Mouse (Mus musculus) lung, adult 2 months (tissue): ENCODE data around the gene Gpatch4.

ENCODE experiments used
- CTCF ChIP-seq: fragments of 200-500 bp; IDR thresholded peaks from 2 replicates; pipeline ENCODE4 v1.5.1; 2011; ENCODE audit warnings: mild to moderate bottlenecking, low read length, control low read depth; ENCODE audit not compliant: insufficient read depth
- POLR2A ChIP-seq: fragments of 200-500 bp; IDR thresholded peaks from 2 replicates; pipeline ENCODE4 v1.6.1; 2011; ENCODE audit warnings: low read depth, mild to moderate bottlenecking, control low read depth, low read length, borderline replicate concordance; ENCODE audit errors: extremely low read depth

DNA sequence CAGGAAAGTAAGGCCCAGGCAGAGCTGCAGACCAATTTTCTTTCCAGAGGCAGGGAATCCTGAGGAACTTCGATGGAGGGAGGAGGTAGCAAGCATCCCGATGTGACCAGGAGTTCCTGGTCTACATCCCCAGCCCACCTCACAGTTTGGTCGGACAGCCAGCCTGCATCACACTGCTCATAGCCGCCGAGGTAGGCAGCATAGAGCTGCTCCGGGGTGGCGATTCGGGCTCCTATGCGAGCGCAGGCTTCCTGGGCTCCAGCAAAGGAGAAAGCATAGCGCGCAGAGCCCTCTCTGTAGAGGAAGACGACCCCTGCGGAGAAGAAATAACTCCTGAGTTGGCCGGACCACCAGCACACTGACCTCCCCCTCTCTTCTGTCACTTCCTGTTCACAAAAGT, 46.5 kb upstream of the Gpatch4 start:
- TF ChIP-seq POLR2A (no peak), CTCF (no peak)
